Mouse (Mus musculus) layer of hippocampus, adult 2 months (tissue): ENCODE measurements at regions not wholly inside any gene's neighbourhood (a gene's known extent, or its start where the extent isn't known, plus 50 kb on each side); places are given as distances from the start of the nearest gene placed in this dataset.
"Not testable (repeated sequence)": the region's sequence is repeated elsewhere in the genome, so short reads cannot be mapped to it uniquely, and the experiment has no call there.

Experiments used
- DNase-seq, 2 experiments: peaks; one replicate each; pipeline ENCODE4 v3.0.0; 2022; ENCODE audit warnings: low spot score in 2 of 2
- H3K27ac ChIP-seq: fragments of 200-600 bp; 2 replicates; pipeline ENCODE4 v1.8.1; 2022
- H3K4me3 ChIP-seq: fragments of 200-600 bp; 2 replicates; pipeline ENCODE4 v1.8.1; 2022; ENCODE audit warnings: mild to moderate bottlenecking
- CTCF ChIP-seq: fragments of 200-600 bp; conservative IDR thresholded peaks from 2 replicates; pipeline ENCODE4 v1.8.1; 2022; ENCODE audit warnings: antibody characterized with exemption, mild to moderate bottlenecking, moderate library complexity

- Histone ChIP-seq H3K27ac (no peak overlapping the region), H3K4me3 (no peak overlapping the region)
- DNase-seq: no peak
- no peak for TF ChIP-seq CTCF
Measured at GRCm38 (mm10) chr17:4891576-4891975, 102.6 kb upstream of the Arid1b start.

- H3K27ac ChIP-seq, DNase-seq, H3K4me3 ChIP-seq: not testable (repeated sequence)
Measured at GRCm38 (mm10) chr17:4894756-4895330, 99.3 kb upstream of the Arid1b start.

- Histone ChIP-seq H3K27ac (no peak overlapping the region; the same call in 1 of the 2 replicates), H3K4me3 (no peak overlapping the region)
- no peak for TF ChIP-seq CTCF
- peak in 1 of 2 experiments; percentile 7 for DNase-seq
Measured at GRCm38 (mm10) chr17:4903129-4903528, 91.0 kb upstream of the Arid1b start.

GRCm38 (mm10) chr17:4906504-4906903, 87.6 kb upstream of the Arid1b start:
- Histone ChIP-seq H3K4me3 (no peak overlapping the region), H3K27ac (peak overlapping the region; percentile 99)
- no peak for TF ChIP-seq CTCF
- DNase-seq: no peak

- peak; percentile 52 for TF ChIP-seq CTCF
- peak overlapping the region; percentile 99 for H3K27ac ChIP-seq
- H3K4me3 ChIP-seq: peak overlapping the region; percentile 64
- peak; percentile 37 to 38 for DNase-seq
Measured at GRCm38 (mm10) chr17:4907181-4907752, 86.9 kb upstream of the Arid1b start.

GRCm38 (mm10) chr17:4907841-4908571, 86.1 kb upstream of the Arid1b start:
- Histone ChIP-seq H3K4me3 (peak overlapping the region; percentile 64), H3K27ac (peak overlapping the region; percentile 99)
- DNase-seq: peak; percentile 89 to 91
- 0 out of 2 replicates have a peak, but pooled peaks have one; percentile 19 for TF ChIP-seq CTCF

GRCm38 (mm10) chr17:4908572-4908965, 85.6 kb upstream of the Arid1b start:
- TF ChIP-seq CTCF: no peak
- peak overlapping the region; percentile 64 for H3K4me3 ChIP-seq
- no peak for DNase-seq
- H3K27ac ChIP-seq: peak overlapping the region; percentile 99

- no peak for TF ChIP-seq CTCF
- no peak for DNase-seq
- no peak overlapping the region for H3K27ac ChIP-seq
- H3K4me3 ChIP-seq: no peak overlapping the region
Measured at GRCm38 (mm10) chr17:4910182-4910581, 84.0 kb upstream of the Arid1b start.

- DNase-seq: no peak
- H3K27ac ChIP-seq: no peak overlapping the region
- no peak for TF ChIP-seq CTCF
- no peak overlapping the region for H3K4me3 ChIP-seq
Measured at GRCm38 (mm10) chr17:4913001-4913400, 81.1 kb upstream of the Arid1b start.

GRCm38 (mm10) chr17:4919866-4920495, 74.2 kb upstream of the Arid1b start:
- Histone ChIP-seq H3K4me3 (no peak overlapping the region), H3K27ac (no peak overlapping the region)
- no peak for DNase-seq
- TF ChIP-seq CTCF: no peak

- no peak overlapping the region for H3K4me3 ChIP-seq
- no peak for DNase-seq
- no peak overlapping the region for H3K27ac ChIP-seq
- no peak for TF ChIP-seq CTCF
Measured at GRCm38 (mm10) chr17:4921121-4921520, 73.0 kb upstream of the Arid1b start.

- TF ChIP-seq CTCF: no peak
Measured at GRCm38 (mm10) chr17:4928631-4929030, 65.5 kb upstream of the Arid1b start.

GRCm38 (mm10) chr17:4935268-4935667, 58.9 kb upstream of the Arid1b start:
- Histone ChIP-seq H3K27ac (no peak overlapping the region), H3K4me3 (no peak overlapping the region)
- no peak for DNase-seq
- TF ChIP-seq CTCF: no peak

More at GRCm38 (mm10) chr17:4928631-4929030, 65.5 kb upstream of the Arid1b start:
- DNase-seq: no peak
- no peak overlapping the region for H3K4me3 ChIP-seq
- H3K27ac ChIP-seq: no peak overlapping the region

GRCm38 (mm10) chr17:4940589-4940988, 53.5 kb upstream of the Arid1b start:
- no peak overlapping the region for H3K27ac ChIP-seq
- DNase-seq: no peak
- no peak for TF ChIP-seq CTCF

More at GRCm38 (mm10) chr17:4940589-4940988, 53.5 kb upstream of the Arid1b start:
- H3K4me3 ChIP-seq: no peak overlapping the region
